Mouse (Mus musculus): ENCODE measurements around the gene Stat4. TPM values are rescaled to one million over a fixed set of nuclear protein-coding genes. Genes with fewer than 3 reads are reported as not detected.
"Not testable (repeated sequence)": the region's sequence is repeated elsewhere in the genome, so short reads cannot be mapped to it uniquely, and the experiment has no call there.

Stat4 gene
- polyA plus RNA-seq, 1 experiment, result not detected

DNA sequence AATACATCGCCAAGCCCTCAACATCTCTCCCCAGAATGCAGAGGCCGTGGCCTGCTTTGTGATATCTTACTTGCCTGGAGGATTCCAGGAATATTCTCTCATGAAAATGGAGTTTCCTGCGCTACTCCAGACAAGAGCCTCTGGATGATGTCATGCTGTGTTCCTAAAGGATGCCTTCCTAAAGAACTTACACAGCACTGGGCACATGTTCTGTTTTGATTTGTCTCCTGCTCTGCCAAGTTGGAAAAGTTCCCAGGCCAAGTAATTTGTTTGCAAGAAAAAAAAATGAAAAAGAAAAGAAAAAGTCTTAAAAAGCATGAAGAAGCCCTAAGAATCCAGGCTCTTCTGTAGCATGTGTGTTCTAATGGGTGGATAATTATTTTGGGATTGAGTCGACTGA lies 56.2 kb downstream of the Stat4 start:
- H3K36me3 ChIP-seq (ENCODE audit: control insufficient read depth), result no peaks in the 10 kb centered on the region
- no peak for TF ChIP-seq TAL1 (IDR thresholded peaks at IDR 0.05; ENCODE audit: low read length)
- no peak for TF ChIP-seq GATA1 (IDR thresholded peaks at IDR 0.05; ENCODE audit: low read length)

DNA sequence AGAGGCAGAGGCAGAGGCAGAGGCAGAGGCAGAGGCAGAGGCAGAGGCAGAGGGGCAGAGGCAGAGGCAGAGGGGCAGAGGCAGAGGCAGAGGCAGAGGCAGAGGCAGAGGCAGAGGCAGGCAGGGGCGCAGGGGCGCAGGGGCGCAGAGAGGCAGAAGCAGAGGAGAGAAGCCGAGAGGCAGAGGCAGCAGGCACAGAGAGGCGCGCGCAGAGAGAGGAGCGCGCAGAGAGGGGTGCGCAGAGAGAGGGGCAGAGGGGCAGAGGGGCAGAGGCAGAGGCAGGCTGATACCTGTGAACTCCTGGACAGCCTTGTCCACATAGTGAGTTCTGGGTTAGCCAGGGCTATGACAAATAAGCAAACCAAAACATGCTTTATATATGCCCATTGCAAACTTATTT lies 59.9 kb downstream of the Stat4 start:
- H3K36me3 ChIP-seq (ENCODE audit: control insufficient read depth); H3K4me1 ChIP-seq (ENCODE audit: control insufficient read depth); H3K4me3 ChIP-seq (replicated peaks); H3K9me3 ChIP-seq (ENCODE audit: control insufficient read depth, low read length); H3K27me3 ChIP-seq (ENCODE audit: control insufficient read depth): not testable (repeated sequence)

More for the DNA sequence above, 56.2 kb downstream of the Stat4 start:
- H3K4me3 ChIP-seq (replicated peaks), result no peak overlapping the region
- H3K9me3 ChIP-seq (ENCODE audit: control insufficient read depth, low read length), result no peaks in the 10 kb centered on the region
- no peaks in the 10 kb centered on the region for H3K27me3 ChIP-seq (ENCODE audit: control insufficient read depth)
- no peaks in the 10 kb centered on the region for H3K4me1 ChIP-seq (ENCODE audit: control insufficient read depth)

DNA sequence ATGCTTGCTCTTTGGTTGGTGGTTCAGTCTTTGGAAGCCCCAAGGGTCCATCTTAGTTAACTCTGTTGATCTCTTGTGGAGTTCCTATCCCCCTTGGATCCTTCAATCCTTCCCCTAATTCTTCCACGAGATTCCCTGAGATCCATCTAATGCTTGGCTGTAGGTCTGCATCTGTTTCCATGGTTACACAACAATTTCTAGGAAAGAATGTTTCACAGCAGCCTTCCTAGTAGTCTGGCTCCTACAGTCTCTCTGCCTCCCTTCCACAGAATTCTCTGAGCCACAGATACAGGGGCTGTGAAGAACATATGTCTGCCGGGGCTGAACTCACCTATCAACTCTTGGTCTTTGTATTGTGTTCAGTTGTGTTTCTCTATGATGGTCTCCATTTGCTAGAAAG lies 61.8 kb downstream of the Stat4 start:
- Histone ChIP-seq H3K4me1 (ENCODE audit: control insufficient read depth) (no peaks in the 10 kb centered on the region), H3K9me3 (ENCODE audit: control insufficient read depth, low read length) (no peaks in the 10 kb centered on the region)

DNA sequence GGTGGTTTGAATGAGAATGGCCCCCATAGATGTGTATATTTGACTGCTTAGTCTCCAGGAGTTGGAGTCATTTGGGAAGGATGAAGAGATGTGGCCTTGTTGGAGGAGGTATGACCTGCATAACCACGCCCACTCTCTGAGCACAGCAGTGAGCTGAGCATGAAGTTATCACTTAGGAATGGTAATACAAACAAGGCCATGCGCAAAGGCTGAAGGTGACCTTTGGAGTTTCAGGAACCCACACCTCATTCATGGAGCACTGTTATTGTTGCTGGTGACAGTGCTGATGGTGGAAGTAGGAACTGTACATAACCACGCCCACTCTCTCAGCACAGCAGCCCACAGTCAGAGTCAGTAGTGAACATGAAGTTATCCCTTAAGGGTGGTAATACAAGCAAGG lies 62.9 kb downstream of the Stat4 start:
- no peaks in the 10 kb centered on the region for H3K36me3 ChIP-seq (ENCODE audit: control insufficient read depth)
- TF ChIP-seq GATA1 (IDR thresholded peaks at IDR 0.05; ENCODE audit: low read length) (no peak), TAL1 (IDR thresholded peaks at IDR 0.05; ENCODE audit: low read length) (no peak)

More for the DNA sequence above, 61.8 kb downstream of the Stat4 start:
- no peaks in the 10 kb centered on the region for H3K27me3 ChIP-seq (ENCODE audit: control insufficient read depth)
- H3K36me3 ChIP-seq (ENCODE audit: control insufficient read depth), result no peaks in the 10 kb centered on the region
- H3K4me3 ChIP-seq (replicated peaks), result no peak overlapping the region
- TF ChIP-seq TAL1 (IDR thresholded peaks at IDR 0.05; ENCODE audit: low read length) (no peak), GATA1 (IDR thresholded peaks at IDR 0.05; ENCODE audit: low read length) (no peak)

DNA sequence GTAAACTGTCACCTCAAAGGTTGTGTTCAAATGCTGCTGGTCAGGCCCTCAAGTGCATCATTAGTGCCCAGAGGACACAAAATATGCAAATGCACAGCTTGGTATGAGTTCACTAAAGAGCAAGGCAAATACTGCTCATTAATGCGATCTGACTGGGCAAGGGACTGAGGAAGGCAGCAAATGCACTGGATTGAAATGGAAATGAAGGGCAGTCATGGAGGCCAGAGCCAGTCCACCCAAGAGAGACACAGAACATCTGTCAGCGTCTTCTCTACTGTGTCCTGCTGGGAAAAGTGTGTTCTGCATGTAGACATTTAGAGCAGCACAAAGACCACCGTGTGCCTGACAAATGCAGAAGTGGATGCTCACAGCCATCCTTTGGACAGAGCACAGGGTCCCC lies 64.6 kb downstream of the Stat4 start:
- Histone ChIP-seq H3K36me3 (ENCODE audit: control insufficient read depth) (no peaks in the 10 kb centered on the region), H3K4me1 (ENCODE audit: control insufficient read depth) (no peaks in the 10 kb centered on the region), H3K4me3 (replicated peaks) (no peak overlapping the region), H3K9me3 (ENCODE audit: control insufficient read depth, low read length) (no peaks in the 10 kb centered on the region), H3K27me3 (ENCODE audit: control insufficient read depth) (no peaks in the 10 kb centered on the region)
- TF ChIP-seq TAL1 (IDR thresholded peaks at IDR 0.05; ENCODE audit: low read length) (no peak), GATA1 (IDR thresholded peaks at IDR 0.05; ENCODE audit: low read length) (no peak)

More for the DNA sequence above, 62.9 kb downstream of the Stat4 start:
- Histone ChIP-seq H3K27me3 (ENCODE audit: control insufficient read depth) (no peaks in the 10 kb centered on the region), H3K4me3 (replicated peaks) (no peak overlapping the region), H3K4me1 (ENCODE audit: control insufficient read depth) (no peaks in the 10 kb centered on the region), H3K9me3 (ENCODE audit: control insufficient read depth, low read length) (no peaks in the 10 kb centered on the region)

DNA sequence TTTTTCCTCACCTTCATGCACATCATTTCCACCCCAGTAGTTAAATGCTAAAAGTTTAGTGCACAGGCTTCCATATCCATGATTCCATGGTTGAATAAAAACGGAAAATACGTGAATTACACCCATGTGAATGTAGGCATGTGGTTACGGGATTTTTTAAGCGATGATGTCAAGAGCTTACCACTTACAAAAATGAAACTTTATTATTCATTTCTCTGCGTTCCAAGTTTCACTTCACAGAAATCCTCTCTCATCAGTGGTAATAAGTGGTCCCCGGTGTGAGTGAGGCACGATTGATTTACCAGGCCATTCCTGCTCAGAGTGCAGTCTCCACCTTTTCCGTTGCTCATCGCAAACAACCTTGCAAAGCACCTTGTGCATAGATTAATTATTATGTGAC lies 66.0 kb downstream of the Stat4 start:
- no peaks in the 10 kb centered on the region for H3K27me3 ChIP-seq (ENCODE audit: control insufficient read depth)
- H3K4me1 ChIP-seq (ENCODE audit: control insufficient read depth), result no peaks in the 10 kb centered on the region
- no peak for TF ChIP-seq GATA1 (IDR thresholded peaks at IDR 0.05; ENCODE audit: low read length)
- no peak for TF ChIP-seq TAL1 (IDR thresholded peaks at IDR 0.05; ENCODE audit: low read length)
- no peak overlapping the region for H3K4me3 ChIP-seq (replicated peaks)
- no peaks in the 10 kb centered on the region for H3K36me3 ChIP-seq (ENCODE audit: control insufficient read depth)
- H3K9me3 ChIP-seq (ENCODE audit: control insufficient read depth, low read length), result no peaks in the 10 kb centered on the region

DNA sequence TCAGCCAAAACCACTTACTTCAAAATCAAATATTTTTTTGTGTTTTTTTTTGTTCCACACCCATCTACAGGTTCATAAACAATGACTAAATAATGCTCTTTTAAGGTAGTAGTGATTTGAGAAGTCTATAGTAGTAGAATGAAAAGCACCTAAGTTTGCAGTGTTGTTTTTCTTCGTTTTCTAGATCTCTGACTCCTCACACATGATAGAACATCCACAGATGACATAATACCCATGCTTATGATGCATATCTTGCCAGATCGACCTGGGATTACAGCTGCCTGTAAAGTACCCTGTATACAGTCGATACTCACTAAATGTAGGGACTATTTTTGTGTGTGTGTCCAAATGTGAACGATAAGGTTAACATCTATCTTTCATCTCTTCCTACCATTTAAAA lies 69.0 kb downstream of the Stat4 start:
- no peaks in the 10 kb centered on the region for H3K27me3 ChIP-seq (ENCODE audit: control insufficient read depth)
- H3K9me3 ChIP-seq (ENCODE audit: control insufficient read depth, low read length), result no peaks in the 10 kb centered on the region
- TF ChIP-seq TAL1 (IDR thresholded peaks at IDR 0.05; ENCODE audit: low read length) (no peak), GATA1 (IDR thresholded peaks at IDR 0.05; ENCODE audit: low read length) (no peak)
- no peaks in the 10 kb centered on the region for H3K36me3 ChIP-seq (ENCODE audit: control insufficient read depth)
- no peaks in the 10 kb centered on the region for H3K4me1 ChIP-seq (ENCODE audit: control insufficient read depth)
- no peak overlapping the region for H3K4me3 ChIP-seq (replicated peaks)

DNA sequence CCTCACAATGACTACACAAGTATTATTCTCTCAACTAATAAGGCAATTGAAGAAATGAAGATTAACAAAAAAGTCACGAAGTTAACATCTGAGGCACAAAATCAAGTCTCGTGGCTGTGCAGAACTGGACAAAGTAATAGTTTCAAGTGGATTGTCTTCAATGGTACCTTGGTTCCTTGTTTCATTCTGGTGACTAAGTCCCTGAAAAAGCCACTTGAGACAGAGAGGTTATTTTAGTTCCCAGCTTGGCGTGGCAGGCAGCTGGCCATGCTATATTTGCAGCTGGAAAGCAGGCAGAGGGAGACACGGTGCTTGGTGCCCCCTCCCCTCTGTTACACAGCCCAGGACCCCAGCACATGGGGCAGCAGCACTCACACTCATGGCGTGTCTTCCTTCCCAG lies 70.2 kb downstream of the Stat4 start:
- no peaks in the 10 kb centered on the region for H3K36me3 ChIP-seq (ENCODE audit: control insufficient read depth)
- H3K4me1 ChIP-seq (ENCODE audit: control insufficient read depth), result no peaks in the 10 kb centered on the region
- H3K27me3 ChIP-seq (ENCODE audit: control insufficient read depth), result no peaks in the 10 kb centered on the region
- no peak overlapping the region for H3K4me3 ChIP-seq (replicated peaks)
- no peak for TF ChIP-seq TAL1 (IDR thresholded peaks at IDR 0.05; ENCODE audit: low read length)
- TF ChIP-seq GATA1 (IDR thresholded peaks at IDR 0.05; ENCODE audit: low read length), result no peak
- no peaks in the 10 kb centered on the region for H3K9me3 ChIP-seq (ENCODE audit: control insufficient read depth, low read length)

DNA sequence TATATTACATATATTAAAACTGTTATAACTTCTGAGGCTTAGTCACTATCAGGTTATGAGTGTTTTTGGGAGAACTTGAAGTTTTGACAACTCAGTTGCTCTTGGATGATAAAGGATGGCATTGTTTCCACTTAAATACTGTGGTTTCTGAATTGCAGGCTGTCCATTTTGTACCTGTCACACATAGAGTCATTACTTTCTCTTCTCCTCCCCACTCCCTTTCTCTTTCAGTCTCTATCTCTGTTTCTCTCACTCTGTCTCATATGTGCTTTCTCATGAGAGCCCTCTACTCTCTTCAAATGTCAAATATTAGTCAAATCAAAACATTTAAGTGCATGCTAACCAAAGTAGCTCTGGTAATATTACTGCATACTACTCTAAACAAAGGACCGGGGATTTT lies 79.3 kb downstream of the Stat4 start:
- no peak for TF ChIP-seq TAL1 (IDR thresholded peaks at IDR 0.05; ENCODE audit: low read length)
- no peak for TF ChIP-seq GATA1 (IDR thresholded peaks at IDR 0.05; ENCODE audit: low read length)
- Histone ChIP-seq H3K9me3 (ENCODE audit: control insufficient read depth, low read length) (no peaks in the 10 kb centered on the region), H3K27me3 (ENCODE audit: control insufficient read depth) (no peaks in the 10 kb centered on the region), H3K36me3 (ENCODE audit: control insufficient read depth) (no peaks in the 10 kb centered on the region), H3K4me3 (replicated peaks) (no peak overlapping the region), H3K4me1 (ENCODE audit: control insufficient read depth) (no peaks in the 10 kb centered on the region)

DNA sequence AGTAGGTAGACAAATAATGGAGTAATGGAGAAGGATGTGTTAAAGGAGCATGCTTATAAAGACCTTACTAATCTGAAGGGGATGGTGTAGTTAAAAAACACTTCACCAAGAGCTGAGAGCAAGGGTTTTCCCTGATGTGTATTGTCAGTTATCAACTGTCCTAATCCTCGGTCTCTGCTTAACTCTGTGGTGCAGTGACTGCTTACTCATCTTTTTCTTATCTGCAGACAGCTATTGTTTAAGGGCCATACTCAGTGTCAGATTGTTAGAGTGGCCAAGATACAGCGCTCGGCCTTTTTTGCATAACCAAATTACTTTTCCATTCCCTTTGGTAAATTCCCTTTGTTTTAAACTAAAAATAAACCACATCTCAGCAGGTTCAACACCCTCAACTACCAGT lies 79.7 kb downstream of the Stat4 start:
- Histone ChIP-seq H3K4me1 (ENCODE audit: control insufficient read depth) (no peaks in the 10 kb centered on the region), H3K36me3 (ENCODE audit: control insufficient read depth) (no peaks in the 10 kb centered on the region), H3K27me3 (ENCODE audit: control insufficient read depth) (no peaks in the 10 kb centered on the region), H3K4me3 (replicated peaks) (no peak overlapping the region), H3K9me3 (ENCODE audit: control insufficient read depth, low read length) (no peaks in the 10 kb centered on the region)
- TF ChIP-seq GATA1 (IDR thresholded peaks at IDR 0.05; ENCODE audit: low read length) (no peak), TAL1 (IDR thresholded peaks at IDR 0.05; ENCODE audit: low read length) (no peak)

Measured in erythroblast, embryonic 14.5 days (primary cell).